Mouse (Mus musculus): ENCODE results near the gene Notch2. TPM values are rescaled to one million over a fixed set of nuclear protein-coding genes. Genes with fewer than 3 reads are reported as not detected.
"Not testable (repeated sequence)": the region's sequence is repeated elsewhere in the genome, so short reads cannot be mapped to it uniquely, and the experiment has no call there.

Gene Notch2
- polyA plus RNA-seq, 1 experiment from 2014 or later, result 33.8 TPM

DNA sequence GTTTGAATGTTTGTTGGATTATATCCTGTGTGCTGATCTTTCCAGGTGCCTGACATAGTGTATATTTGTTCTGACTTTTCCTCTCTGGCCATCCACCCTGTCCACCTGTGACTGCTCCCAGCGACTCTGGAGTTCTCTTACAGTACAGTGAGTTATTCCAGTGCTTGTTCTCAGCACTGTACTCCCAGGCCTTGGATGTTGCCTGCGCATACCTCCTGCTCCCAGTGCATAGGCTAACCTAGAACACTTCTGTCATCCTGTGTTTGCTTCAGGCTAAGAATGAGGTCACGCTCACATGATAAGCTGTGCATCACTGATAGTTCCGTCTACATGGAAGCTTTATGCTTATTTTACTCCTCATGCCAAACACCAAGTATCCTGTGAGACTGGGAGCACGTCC is 115.4 kb downstream of the Notch2 start:
- no peak overlapping the region for H3K4me2 ChIP-seq
- no peak overlapping the region for H3K9ac ChIP-seq
- no peaks in the 10 kb centered on the region for H3K9me3 ChIP-seq (replicated peaks)
- no peak for ATAC-seq (replicated peaks; ENCODE audit: low FRiP score)
- H3K27ac ChIP-seq, result no peak overlapping the region
- no peaks in the 10 kb centered on the region for H3K27me3 ChIP-seq
- H3K4me1 ChIP-seq, result no peaks in the 10 kb centered on the region
- H3K4me3 ChIP-seq (replicated peaks), result no peak overlapping the region
- H3K36me3 ChIP-seq, result peaks cover 94% of the 10 kb centered on the region
- 90% methylated on average over 5 of the region's 5 CpGs for WGBS

DNA sequence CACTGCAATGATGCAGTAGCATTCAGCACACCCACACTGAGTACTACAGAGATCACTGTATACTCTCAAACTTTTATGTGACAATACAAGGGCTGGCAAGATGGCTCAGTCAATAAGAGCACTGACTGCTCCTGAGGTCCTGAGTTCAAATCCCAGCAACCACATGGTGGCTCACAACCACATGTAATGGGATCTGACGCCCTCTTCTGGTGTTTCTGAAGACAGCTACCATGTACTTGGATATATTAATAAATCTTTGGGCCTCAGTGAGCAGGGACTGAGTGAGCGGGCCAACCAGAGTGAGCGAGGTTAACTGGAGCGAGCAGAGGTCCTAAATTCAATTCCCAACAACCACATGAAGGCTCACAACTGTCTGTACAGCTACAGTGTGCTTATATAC is 118.8 kb downstream of the Notch2 start:
- peaks cover 93% of the 10 kb centered on the region for H3K36me3 ChIP-seq
- H3K9me3 ChIP-seq (replicated peaks); H3K4me1 ChIP-seq; H3K27me3 ChIP-seq; ATAC-seq (replicated peaks; ENCODE audit: low FRiP score); H3K4me3 ChIP-seq (replicated peaks); H3K27ac ChIP-seq; H3K9ac ChIP-seq; H3K4me2 ChIP-seq: not testable (repeated sequence)
- 82% methylated on average over 4 of the region's 4 CpGs for WGBS

DNA sequence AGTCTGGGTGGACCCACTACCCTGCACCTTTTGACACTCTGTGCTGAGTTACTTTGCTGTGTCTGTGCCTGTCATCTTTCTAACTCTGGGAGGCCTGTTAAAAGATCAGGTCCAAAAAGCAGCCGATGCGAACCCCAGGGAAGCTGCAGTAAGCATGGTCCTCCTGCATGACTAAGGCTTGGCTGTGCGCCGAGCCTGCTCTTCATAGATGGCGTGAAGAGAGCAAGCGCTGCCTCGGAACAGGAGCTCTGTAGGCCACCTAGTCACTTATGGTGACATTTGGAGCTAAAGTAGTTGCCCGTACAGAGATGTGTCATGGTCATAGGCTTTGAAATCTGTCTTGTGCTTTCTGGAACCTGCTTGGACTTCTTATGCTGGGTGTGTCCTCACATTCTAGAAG is 119.3 kb downstream of the Notch2 start:
- H3K4me3 ChIP-seq (replicated peaks), result no peak overlapping the region
- H3K36me3 ChIP-seq, result peaks cover 95% of the 10 kb centered on the region
- H3K4me2 ChIP-seq, result no peak overlapping the region
- no peaks in the 10 kb centered on the region for H3K27me3 ChIP-seq
- ATAC-seq (replicated peaks; ENCODE audit: low FRiP score), result no peak
- H3K9ac ChIP-seq, result no peak overlapping the region
- H3K4me1 ChIP-seq, result no peaks in the 10 kb centered on the region
- no peak overlapping the region for H3K27ac ChIP-seq
- no peaks in the 10 kb centered on the region for H3K9me3 ChIP-seq (replicated peaks)
- WGBS, result 92% methylated on average over 8 of the region's 8 CpGs

DNA sequence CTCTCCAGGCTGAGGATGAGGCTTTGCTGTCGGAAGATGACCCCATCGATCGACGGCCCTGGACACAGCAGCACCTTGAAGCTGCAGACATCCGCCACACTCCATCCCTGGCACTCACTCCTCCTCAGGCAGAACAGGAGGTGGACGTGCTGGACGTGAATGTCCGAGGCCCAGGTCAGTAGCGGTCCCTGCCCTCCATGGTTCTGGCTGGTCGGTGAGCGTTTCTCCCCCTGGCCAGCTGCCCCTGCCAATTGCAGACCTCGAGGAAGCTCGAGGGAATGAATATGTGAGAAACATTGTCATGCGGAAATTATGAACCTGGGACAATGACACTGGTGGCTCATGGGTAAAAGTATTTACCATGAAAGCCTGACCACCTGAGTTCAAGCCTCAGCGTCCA is 128.1 kb downstream of the Notch2 start:
- Histone ChIP-seq H3K4me3 (replicated peaks) (no peak overlapping the region), H3K4me1 (no peaks in the 10 kb centered on the region), H3K4me2 (no peak overlapping the region), H3K9me3 (replicated peaks) (no peaks in the 10 kb centered on the region), H3K9ac (no peak overlapping the region), H3K36me3 (peaks cover 97% of the 10 kb centered on the region), H3K27ac (no peak overlapping the region), H3K27me3 (no peaks in the 10 kb centered on the region)
- no peak for ATAC-seq (replicated peaks; ENCODE audit: low FRiP score)
- WGBS, result 93% methylated on average over 15 of the region's 15 CpGs

GRCm38 (mm10) chr3:98142862-98143261 is 129.5 kb downstream of the Notch2 start:
- no peaks in the 10 kb centered on the region for H3K4me1 ChIP-seq
- H3K27ac ChIP-seq, result no peak overlapping the region
- H3K36me3 ChIP-seq, result peaks cover 97% of the 10 kb centered on the region
- H3K4me2 ChIP-seq, result no peak overlapping the region
- 93% methylated on average over 13 of the region's 13 CpGs for WGBS
- no peaks in the 10 kb centered on the region for H3K9me3 ChIP-seq (replicated peaks)
- H3K4me3 ChIP-seq (replicated peaks), result no peak overlapping the region
- no peak for ATAC-seq (replicated peaks; ENCODE audit: low FRiP score)
- no peak overlapping the region for H3K9ac ChIP-seq
- H3K27me3 ChIP-seq, result no peaks in the 10 kb centered on the region

- H3K9me3 ChIP-seq (replicated peaks), result no peaks in the 10 kb centered on the region
- no peaks in the 10 kb centered on the region for H3K4me1 ChIP-seq
- ATAC-seq (replicated peaks; ENCODE audit: low FRiP score), result no peak
- no peaks in the 10 kb centered on the region for H3K27me3 ChIP-seq
- H3K27ac ChIP-seq, result no peak overlapping the region
- no peak overlapping the region for H3K9ac ChIP-seq
- H3K4me3 ChIP-seq (replicated peaks), result no peak overlapping the region
- no peak overlapping the region for H3K4me2 ChIP-seq
- WGBS, result 79% methylated on average over 10 of the region's 10 CpGs
- peaks cover 95% of the 10 kb centered on the region for H3K36me3 ChIP-seq
Measured at GRCm38 (mm10) chr3:98145204-98145603, 131.9 kb downstream of the Notch2 start.

DNA sequence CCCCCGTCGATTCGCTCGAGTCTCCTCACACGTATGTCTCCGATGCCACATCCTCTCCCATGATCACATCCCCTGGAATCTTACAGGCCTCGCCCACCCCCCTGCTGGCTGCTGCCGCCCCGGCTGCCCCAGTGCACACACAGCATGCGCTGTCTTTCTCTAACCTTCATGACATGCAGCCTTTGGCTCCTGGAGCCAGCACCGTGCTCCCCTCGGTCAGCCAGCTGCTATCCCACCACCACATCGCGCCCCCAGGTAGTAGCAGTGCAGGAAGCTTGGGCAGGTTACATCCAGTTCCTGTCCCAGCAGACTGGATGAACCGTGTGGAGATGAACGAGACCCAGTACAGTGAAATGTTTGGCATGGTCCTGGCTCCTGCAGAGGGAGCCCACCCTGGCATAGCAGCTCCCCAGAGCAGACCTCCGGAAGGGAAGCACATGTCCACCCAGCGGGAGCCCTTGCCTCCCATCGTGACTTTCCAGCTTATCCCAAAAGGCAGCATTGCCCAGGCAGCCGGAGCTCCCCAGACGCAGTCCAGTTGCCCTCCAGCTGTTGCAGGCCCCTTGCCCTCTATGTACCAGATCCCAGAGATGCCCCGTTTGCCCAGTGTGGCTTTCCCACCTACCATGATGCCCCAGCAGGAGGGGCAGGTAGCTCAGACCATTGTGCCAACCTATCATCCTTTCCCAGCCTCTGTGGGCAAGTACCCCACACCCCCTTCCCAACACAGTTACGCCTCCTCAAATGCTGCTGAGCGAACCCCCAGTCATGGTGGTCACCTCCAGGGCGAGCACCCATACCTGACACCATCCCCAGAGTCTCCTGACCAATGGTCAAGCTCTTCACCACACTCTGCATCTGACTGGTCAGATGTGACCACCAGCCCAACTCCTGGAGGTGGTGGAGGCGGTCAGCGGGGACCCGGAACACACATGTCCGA is 133.4 kb downstream of the Notch2 start:
- no peaks in the 10 kb centered on the region for H3K9me3 ChIP-seq (replicated peaks)
- peaks cover 95% of the 10 kb centered on the region for H3K36me3 ChIP-seq
- no peaks in the 10 kb centered on the region for H3K4me1 ChIP-seq
- no peak overlapping the region for H3K27ac ChIP-seq
- H3K4me3 ChIP-seq (replicated peaks), result no peak overlapping the region
- no peak for ATAC-seq (replicated peaks; ENCODE audit: low FRiP score)
- no peak overlapping the region for H3K4me2 ChIP-seq
- no peaks in the 10 kb centered on the region for H3K27me3 ChIP-seq
- 94% methylated on average over 29 of the region's 29 CpGs for WGBS
- no peak overlapping the region for H3K9ac ChIP-seq

DNA sequence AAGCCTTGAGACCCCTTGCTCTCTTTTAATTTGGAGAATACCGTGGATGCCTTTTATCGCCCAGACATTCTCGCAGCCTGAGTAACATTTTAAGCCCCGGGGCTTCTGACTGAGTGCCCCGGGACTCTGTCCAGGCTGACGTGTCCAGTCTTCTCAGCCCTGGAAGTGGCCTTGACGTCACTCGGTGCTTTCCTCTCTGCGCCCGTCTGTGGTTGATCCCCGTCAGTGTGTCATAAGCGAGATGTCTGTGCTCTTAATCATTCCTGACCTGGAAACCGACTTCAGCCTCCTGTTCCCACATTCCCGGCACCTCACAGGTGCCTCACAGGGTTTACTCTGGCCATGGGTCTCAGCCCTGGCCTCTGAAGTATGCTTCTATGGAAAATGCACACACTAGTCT is 134.4 kb downstream of the Notch2 start:
- H3K27me3 ChIP-seq, result no peaks in the 10 kb centered on the region
- H3K4me2 ChIP-seq, result no peak overlapping the region
- H3K9me3 ChIP-seq (replicated peaks), result no peaks in the 10 kb centered on the region
- no peak overlapping the region for H3K27ac ChIP-seq
- H3K4me3 ChIP-seq (replicated peaks), result no peak overlapping the region
- WGBS, result 92% methylated on average over 14 of the region's 14 CpGs
- H3K4me1 ChIP-seq, result no peaks in the 10 kb centered on the region; the same call in 1 of the 2 replicates
- H3K36me3 ChIP-seq, result peaks cover 85% of the 10 kb centered on the region
- no peak for ATAC-seq (replicated peaks; ENCODE audit: low FRiP score)
- H3K9ac ChIP-seq, result no peak overlapping the region

DNA sequence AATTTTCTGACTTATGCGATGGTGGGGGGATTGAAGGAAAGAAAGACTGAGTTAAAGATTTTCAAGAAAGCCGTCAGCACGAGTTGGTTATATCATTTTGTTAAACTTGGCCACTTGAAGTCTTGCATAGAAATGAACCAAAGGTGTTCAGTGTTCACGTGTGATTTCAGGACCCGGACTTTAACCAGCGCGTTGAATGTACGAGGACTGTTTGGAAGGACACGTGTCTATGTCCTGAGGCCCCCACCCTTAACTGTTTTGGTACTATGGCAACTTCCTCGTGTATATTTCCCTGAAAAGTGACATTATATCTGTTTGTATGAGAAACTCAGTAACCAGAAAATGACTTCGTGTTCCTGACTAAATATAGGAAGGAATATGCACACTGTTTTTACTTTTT is 136.6 kb downstream of the Notch2 start:
- Histone ChIP-seq H3K27ac (no peak overlapping the region), H3K27me3 (no peaks in the 10 kb centered on the region), H3K4me3 (replicated peaks) (no peak overlapping the region), H3K9ac (no peak overlapping the region), H3K9me3 (replicated peaks) (no peaks in the 10 kb centered on the region), H3K4me2 (no peak overlapping the region), H3K36me3 (peaks cover 64% of the 10 kb centered on the region), H3K4me1 (no peaks in the 10 kb centered on the region; the same call in 1 of the 2 replicates)
- ATAC-seq (replicated peaks; ENCODE audit: low FRiP score), result no peak
- 96% methylated on average over 11 of the region's 11 CpGs for WGBS

DNA sequence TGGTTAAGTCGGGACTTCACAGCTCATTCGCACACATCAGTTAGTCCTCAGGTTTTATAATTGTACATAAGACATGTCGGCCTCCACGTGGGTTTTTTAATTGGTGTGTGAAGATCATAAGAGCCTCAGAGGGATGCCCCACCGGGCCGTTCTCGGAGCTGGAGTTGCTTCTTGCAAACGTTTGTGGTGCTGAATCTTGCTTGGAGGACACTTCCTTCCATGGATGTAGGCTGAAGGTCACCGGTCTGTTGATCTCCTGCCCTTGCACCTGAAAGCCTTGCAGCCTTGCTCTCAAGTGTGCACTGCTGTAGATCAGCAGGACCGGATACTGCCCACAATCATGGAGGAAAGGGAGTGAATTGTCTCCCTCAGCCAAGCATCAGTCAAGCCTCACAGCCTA is 137.7 kb downstream of the Notch2 start:
- Histone ChIP-seq H3K4me2 (no peak overlapping the region), H3K4me1 (no peaks in the 10 kb centered on the region; the same call in 1 of the 2 replicates), H3K27me3 (no peaks in the 10 kb centered on the region), H3K27ac (no peak overlapping the region), H3K36me3 (peaks cover 52% of the 10 kb centered on the region), H3K4me3 (replicated peaks) (no peak overlapping the region), H3K9me3 (replicated peaks) (no peaks in the 10 kb centered on the region), H3K9ac (no peak overlapping the region)
- 94% methylated on average over 10 of the region's 10 CpGs for WGBS
- ATAC-seq (replicated peaks; ENCODE audit: low FRiP score), result no peak

GRCm38 (mm10) chr3:98153460-98153859 is 140.1 kb downstream of the Notch2 start:
- Histone ChIP-seq H3K36me3 (peaks cover 28% of the 10 kb centered on the region), H3K9ac (no peak overlapping the region), H3K27ac (no peak overlapping the region), H3K4me3 (replicated peaks) (no peak overlapping the region), H3K9me3 (replicated peaks) (no peaks in the 10 kb centered on the region), H3K27me3 (no peaks in the 10 kb centered on the region), H3K4me1 (no peaks in the 10 kb centered on the region; the same call in 1 of the 2 replicates), H3K4me2 (no peak overlapping the region)
- no peak for ATAC-seq (replicated peaks; ENCODE audit: low FRiP score)

DNA sequence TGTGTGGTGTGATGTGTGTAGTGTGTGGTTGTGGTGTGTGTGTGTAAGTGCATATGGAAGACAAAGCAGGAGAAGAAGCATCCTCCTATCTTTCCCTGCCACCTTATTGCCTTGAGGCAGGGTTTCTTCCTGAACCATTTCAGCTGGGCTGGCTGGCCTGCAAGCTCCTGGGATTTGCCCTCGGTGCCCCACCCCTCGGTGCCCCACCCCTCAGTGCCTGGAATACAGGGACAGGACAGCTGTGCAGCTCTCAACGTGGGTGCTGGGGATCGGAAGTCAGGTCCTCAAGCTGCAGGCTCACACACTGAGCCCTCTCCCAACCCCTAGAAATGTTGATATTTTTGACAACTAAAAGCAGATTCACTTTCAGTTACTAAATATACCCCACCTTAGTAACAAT is 142.8 kb downstream of the Notch2 start:
- 36% methylated on average over 4 of the region's 4 CpGs for WGBS
- Histone ChIP-seq H3K36me3 (0 out of 2 replicates have a peak, but pooled peaks cover 3% of the 10 kb centered on the region), H3K27me3 (no peaks in the 10 kb centered on the region), H3K4me1 (no peaks in the 10 kb centered on the region; the same call in 1 of the 2 replicates), H3K4me3 (replicated peaks) (no peak overlapping the region), H3K4me2 (no peak overlapping the region), H3K9me3 (replicated peaks) (no peaks in the 10 kb centered on the region), H3K27ac (no peak overlapping the region), H3K9ac (no peak overlapping the region)
- no peak for ATAC-seq (replicated peaks; ENCODE audit: low FRiP score)

Data from kidney, embryonic 15.5 days (tissue).